Mouse (Mus musculus) olfactory bulb, adult 2 months (tissue): ENCODE data around the gene Dennd5a.

Experiments used
- CTCF ChIP-seq: fragments of 200-500 bp; IDR thresholded peaks from 2 replicates; pipeline ENCODE4 v1.5.1; 2012; ENCODE audit warnings: low read depth, mild to moderate bottlenecking, low read length, moderate library complexity; ENCODE audit not compliant: insufficient read depth
- POLR2A ChIP-seq: fragments of 200-500 bp; IDR thresholded peaks from 2 replicates; pipeline ENCODE4 v1.6.1; 2012; ENCODE audit warnings: mild to moderate bottlenecking, low read depth, low read length, moderate library complexity; ENCODE audit not compliant: insufficient read depth

DNA sequence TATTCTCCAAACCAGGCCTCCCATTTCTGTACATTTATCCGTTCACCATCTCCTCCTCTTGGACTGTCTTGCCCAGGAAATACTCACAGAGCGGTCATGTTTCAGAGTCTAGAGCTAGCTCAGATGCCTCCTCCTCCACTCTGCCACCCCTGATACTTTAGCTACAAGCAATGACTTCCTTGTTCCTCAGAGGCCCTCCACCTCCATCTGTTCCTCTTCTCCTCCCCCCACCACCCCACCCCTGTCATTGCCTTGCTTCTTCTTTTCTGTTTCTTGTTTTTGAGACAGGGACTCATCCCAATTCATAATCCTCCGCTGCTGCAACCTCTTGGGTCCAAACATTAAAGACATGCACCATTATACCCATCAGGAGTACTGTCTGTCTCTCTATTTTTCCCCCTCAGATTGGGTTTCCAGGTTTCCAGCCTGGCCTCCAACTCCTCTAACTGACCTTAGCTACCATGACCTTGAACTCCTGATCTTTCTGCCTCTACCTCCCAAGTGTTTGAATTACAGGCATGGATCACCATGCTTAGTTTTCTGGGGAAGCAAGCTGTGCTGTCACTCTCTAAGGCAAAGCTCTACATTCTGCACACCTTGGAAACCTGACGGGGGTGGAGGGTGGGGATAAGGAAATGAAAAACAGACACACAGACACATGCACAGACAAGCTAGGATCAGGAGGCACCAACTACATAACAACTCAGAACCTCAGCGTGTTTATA lies 46.4 kb upstream of the Dennd5a start:
- no peak for TF ChIP-seq POLR2A
- TF ChIP-seq CTCF: no peak
